Mouse (Mus musculus): Measurements from ENCODE around the gene Dclre1a.

The Dclre1a gene

DNA sequence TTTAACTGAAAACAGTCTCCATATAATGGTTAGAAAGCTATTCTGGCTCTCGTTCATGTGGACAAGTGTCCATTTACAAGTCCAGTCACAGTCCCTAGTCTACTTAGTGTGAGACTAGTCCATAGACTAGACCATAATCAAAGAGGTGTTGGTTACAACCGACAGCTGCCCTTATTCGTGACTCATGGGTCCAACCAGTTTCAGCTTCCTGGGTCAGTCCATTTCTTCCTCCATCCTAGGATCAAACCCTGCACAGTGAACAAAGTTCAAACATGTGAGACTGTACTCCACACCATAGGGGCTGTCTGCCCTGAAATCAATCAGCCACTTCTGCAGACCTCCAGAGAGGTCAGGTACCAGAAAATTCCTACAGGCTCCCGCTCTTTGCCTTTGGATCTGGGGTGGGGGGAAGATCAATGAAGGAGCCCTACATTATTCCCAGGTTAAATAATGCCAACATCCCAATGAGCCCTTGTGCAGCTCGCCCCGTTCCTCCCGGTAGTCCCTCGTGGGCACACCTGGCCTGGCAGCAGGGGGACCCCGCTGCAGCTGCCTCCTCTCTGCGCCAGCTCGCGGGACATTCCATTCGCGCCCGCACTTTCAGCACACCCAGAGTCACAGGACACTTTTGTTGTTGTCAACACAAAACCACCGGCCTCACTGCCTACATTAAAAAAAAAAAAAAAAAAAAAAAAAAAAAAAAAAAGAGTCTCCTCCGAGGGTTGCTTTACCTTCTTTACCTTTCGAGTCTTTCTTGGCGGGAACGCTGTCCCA is at the start of gene Dclre1a:
Dclre1a (minus strand) TSS at position 767 of the 774 bp plus-strand sequence.
- DNase-seq (ENCODE audit: low read depth, low spot score), result no peak

GRCm38 (mm10) chr19:56592472-56592871 is 44.5 kb upstream of the Dclre1a start:
- DNase-seq (ENCODE audit: low read depth, low spot score), result no peak

- DNase-seq (ENCODE audit: low read depth, low spot score), result no peak
Measured at GRCm38 (mm10) chr19:56590250-56590649, 42.2 kb upstream of the Dclre1a start.

DNA sequence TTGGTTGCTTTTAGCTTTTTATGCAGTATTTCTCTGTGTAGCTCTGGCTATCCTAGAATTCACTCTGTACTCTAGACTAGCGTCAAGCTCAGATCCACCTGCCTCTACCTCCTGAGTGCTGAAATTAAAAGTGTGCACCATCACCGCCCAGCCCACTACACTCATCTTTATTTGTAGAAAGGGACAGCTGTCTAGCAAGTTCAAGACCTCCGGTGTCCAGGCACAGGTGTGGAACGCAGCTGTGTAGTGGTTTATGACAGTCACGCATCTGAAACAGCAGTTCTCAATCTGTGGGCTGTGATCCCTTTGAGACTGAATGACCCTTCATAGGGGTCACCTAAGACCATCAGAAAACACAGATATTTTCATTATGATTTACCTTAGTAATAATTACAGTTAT is 41.4 kb upstream of the Dclre1a start:
- no peak for DNase-seq (ENCODE audit: low read depth, low spot score)

- no peak for DNase-seq (ENCODE audit: low read depth, low spot score)
Measured at GRCm38 (mm10) chr19:56589008-56589407, 41.0 kb upstream of the Dclre1a start.

DNA sequence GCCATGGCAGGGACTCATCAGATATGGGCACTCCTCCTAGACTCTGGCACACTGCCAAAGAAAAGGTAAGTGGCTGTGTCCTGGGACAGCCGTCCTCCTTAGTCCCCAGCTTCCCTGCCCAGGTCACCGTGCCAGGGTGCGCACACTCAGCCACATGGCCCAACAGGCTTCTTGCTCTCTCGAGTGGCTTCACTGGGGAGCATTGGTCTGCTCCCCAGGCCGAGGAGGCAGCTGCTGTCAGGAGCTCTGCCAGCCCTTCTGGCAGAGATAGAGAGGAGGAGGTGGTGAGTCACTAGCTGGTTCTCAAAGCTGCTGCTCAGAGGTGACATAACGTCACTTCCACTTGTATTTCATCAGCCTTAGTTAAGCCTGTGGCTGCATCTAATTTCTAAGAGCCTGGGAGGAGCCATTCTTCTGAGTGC is 40.2 kb upstream of the Dclre1a start:
- DNase-seq (ENCODE audit: low read depth, low spot score), result no peak

DNA sequence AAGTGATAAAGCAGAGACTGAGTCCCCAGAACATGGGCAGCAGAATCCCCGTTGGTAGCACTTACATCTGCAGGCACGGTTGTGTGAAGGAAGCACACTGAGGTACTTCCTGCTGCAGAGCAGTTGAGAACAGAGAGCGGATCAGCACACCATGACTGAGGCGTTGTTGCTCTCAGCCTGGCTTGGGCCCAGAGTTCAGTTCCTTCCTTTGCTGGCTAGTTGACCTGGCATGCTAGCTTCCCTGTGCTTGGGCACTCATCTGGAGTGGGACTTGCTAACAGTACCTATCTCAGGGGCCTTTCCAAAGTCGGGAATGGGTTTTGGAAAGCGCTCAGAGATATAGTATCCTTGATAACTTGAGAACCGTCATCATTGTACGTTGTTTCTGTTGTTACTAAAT is 38.3 kb upstream of the Dclre1a start:
- no peak for DNase-seq (ENCODE audit: low read depth, low spot score)

GRCm38 (mm10) chr19:56584288-56584687 is 36.3 kb upstream of the Dclre1a start:
- DNase-seq (ENCODE audit: low read depth, low spot score), result no peak

DNA sequence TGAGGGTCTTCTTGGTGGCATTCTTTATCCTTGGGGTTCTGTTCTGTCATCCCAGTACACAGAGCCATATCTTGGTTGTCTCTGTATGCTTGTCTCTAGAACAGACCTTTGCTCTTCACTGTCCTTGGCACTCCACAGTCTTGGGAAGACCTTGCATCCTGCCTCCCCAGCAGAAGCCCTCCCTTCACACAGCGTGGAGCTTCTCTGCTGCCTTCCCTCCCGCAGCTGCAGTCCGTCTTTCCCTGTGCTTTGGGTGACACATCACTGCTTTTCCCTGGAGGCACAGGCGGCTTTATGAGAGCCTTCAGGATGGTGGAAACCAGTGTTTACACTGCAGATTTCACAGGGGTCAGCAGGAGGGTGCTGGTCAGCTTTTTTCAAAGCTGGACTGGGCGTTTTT is 35.8 kb upstream of the Dclre1a start:
- DNase-seq (ENCODE audit: low read depth, low spot score), result no peak

DNA sequence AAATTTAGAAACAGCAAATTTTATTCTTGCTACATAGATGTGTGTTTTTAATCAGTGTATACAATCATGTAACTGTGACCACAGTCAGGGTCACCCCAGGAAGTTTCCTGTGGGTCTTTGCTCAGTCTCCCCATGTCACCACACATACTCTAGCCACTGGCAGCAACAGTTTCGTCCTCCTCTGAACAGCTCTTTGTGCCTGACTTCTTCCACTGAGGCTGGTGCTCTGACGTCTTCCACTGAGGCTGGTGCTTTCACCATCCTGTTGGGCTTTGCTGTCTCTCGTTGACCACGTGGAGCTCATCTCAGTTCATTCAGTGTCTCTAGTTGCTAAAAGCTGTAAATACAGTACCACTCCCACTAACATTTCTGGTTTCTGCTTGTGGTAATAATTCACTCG is 34.0 kb upstream of the Dclre1a start:
- no peak for DNase-seq (ENCODE audit: low read depth, low spot score)

- no peak for DNase-seq (ENCODE audit: low read depth, low spot score)
Measured at GRCm38 (mm10) chr19:56577801-56578200, 29.8 kb upstream of the Dclre1a start.

DNA sequence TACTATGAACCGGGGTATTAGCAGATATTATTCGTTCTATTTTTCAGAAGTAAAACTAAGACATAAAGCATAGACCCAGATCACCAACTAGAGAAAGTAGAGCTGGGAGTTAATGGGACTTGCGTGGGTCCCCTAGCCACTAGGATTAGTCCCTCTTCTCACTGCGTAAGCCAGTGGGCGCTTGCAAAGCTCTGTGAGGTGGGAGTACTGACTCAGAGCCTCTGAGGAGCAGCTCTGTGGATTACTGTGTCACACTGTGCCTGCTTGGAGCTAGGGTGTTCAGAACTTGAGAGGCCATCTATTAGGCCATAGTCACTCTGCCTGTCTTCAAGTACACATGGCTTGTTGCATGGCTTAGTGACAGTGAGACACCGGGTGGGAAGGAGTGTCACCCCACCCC is 25.2 kb upstream of the Dclre1a start:
- no peak for DNase-seq (ENCODE audit: low read depth, low spot score)

GRCm38 (mm10) chr19:56571913-56572312 is 23.9 kb upstream of the Dclre1a start:
- no peak for DNase-seq (ENCODE audit: low read depth, low spot score)

DNA sequence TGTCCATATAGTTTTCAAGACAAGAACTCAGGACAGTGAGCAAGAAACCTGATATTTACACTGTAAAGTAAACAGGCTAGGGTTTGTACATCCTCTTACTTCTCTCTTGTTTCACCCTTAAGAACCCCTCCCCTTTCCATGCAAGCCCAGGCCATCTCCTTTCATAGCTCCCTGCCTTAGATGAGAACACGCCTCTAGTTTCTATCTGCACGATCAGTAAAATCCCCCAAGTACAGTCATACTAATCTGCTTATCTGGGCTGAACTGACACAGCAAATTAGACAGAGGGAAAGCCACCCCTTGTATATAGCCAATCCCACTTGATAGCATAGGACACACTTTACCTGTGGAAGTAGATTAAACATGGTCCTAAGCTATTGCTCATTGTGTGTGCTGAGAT is 23.2 kb upstream of the Dclre1a start:
- no peak for DNase-seq (ENCODE audit: low read depth, low spot score)

GRCm38 (mm10) chr19:56570781-56571180 is 22.8 kb upstream of the Dclre1a start:
- no peak for DNase-seq (ENCODE audit: low read depth, low spot score)

DNA sequence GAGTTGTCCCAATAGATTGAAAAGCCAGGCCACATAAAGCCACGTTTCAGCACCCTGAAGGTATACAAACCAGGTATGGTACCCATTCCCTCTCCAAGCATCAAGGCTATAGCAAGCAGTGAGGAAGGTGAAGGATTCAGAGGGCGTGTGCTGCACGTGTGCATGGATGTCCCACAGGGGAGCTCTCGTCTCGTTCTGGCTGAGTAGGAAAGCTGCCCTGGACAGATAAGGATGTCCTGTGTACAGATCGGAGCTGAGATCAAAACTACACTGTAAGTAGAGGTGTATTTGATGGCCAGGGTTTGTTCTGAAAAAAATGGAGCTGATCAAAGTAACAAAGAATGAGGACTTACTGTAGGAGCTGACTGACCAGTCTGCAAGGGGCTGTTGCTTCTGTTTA is 18.9 kb upstream of the Dclre1a start:
- DNase-seq (ENCODE audit: low read depth, low spot score), result no peak

GRCm38 (mm10) chr19:56566041-56566440 is 18.0 kb upstream of the Dclre1a start:
- no peak for DNase-seq (ENCODE audit: low read depth, low spot score)

DNA sequence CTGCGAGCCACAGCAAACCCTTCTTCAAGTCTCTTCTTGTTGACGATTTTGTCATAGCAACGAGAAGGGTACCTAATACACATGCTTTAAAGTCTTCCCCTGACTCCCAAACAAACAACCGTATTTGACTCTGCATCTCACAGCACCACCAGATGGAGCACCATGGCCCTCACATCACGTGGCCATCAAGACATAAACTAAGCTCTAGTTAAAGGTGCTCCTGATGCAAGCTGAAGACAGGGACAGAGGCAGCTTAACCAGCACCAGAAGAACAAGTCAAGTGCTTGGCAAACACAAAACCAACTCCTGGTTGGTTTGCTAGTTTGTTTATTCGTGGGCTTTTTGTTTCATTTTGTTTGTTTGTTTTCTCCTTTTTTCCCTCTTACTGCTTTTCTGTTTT is 17.3 kb upstream of the Dclre1a start:
- DNase-seq (ENCODE audit: low read depth, low spot score), result no peak

- no peak for DNase-seq (ENCODE audit: low read depth, low spot score)
Measured at GRCm38 (mm10) chr19:56563469-56563868, 15.4 kb upstream of the Dclre1a start.

- no peak for DNase-seq (ENCODE audit: low read depth, low spot score)
Measured at GRCm38 (mm10) chr19:56562433-56563138, 14.6 kb upstream of the Dclre1a start.

GRCm38 (mm10) chr19:56555972-56556371 is 8.0 kb upstream of the Dclre1a start:
- DNase-seq (ENCODE audit: low read depth, low spot score), result no peak

DNA sequence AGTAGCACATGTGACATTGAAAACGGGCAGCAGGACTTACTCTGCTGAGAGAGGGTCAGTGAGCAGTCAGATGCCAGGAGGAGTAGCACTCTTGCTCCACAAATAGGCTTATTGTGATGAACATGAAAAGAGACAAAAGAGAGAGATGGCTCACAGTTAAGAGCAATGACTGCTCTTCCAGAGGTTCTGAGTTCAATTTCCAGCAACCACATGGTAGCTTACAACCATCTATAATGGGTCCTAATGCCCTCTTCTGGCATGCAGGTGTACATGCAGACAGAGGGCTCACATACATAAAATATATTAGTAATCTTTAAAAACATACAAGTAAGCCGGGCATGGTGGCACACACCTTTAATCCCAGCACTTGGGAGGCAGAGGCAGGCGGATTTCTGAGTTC is 5.2 kb upstream of the Dclre1a start:
- DNase-seq (ENCODE audit: low read depth, low spot score), result no peak

DNA sequence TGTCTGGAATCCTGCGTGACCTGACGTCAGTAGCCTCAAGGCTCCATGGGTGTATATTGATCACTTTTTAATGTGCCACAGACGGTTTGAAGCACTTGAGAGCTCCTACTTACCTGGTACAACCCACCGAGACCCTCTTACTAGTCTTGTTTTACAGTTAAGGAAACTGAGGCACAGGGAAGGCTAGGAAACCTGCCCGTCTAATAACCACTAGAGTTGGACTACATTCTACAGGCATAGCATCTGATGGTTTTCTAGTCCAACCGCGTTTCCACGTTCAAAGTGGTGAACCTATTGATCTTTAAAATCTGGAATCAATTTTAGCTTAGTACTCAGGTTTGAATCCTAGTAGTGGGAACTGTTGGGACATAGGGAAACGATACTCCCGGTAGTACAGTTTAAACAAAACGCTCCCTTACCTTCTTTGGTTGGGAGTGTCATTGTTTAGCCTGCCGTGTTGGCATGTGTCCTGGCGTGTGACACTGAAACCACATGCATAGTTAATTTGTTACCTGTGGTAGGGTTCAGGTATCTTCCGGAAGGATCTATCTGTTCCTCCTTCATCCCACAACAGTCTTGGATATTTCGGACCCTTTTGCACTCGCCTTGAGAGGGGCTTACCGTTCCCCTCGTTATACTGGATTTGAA is 1.1 kb upstream of the Dclre1a start:
- DNase-seq (ENCODE audit: low read depth, low spot score), result peak; percentile 42
